Mouse (Mus musculus) subcutaneous adipose tissue, adult 2 months (tissue): ENCODE data around the gene Gm21764. TPM values are rescaled to one million over a fixed set of nuclear protein-coding genes. Genes with fewer than 3 reads are reported as not detected.

ENCODE experiments used
- polyA plus RNA-seq: library from polyadenylated mRNA; depleted of rRNA; stranded (reverse); fragments of >200 nt; gene quantifications from 2 replicates; pipeline ENCODE4 v1.2.3, GENCODE M21; 2012; ENCODE audit warnings: low replicate concordance; rRNA removed

Gene Gm21764
- not detected in 2 replicates for polyA plus RNA-seq

GRCm38 (mm10) chrY:18061712-18062111, at the start of gene Gm21764:
Gene Gm21764 (minus strand): TSS chrY:18061812.

GRCm38 (mm10) chrY:18088816-18089215, 27.2 kb upstream of the Gm21764 start, which contains the start of gene Ssty1:
Gene Ssty1 (plus strand): TSS chrY:18089116.

Other genes starting within 250 kb of the Gm21764 start
- gene Gm21904, start 215.5 kb downstream of the Gm21764 start, polyA plus RNA-seq = not detected in 2 replicates
- gene Gm20772, start 187.1 kb downstream of the Gm21764 start, polyA plus RNA-seq = not detected in 2 replicates
- gene Gm20831, start 187.1 kb downstream of the Gm21764 start, polyA plus RNA-seq = not detected in 2 replicates
- gene Srsy, start 124.5 kb downstream of the Gm21764 start, polyA plus RNA-seq = not detected in 2 replicates
- gene Ssty1, start 27.3 kb upstream of the Gm21764 start, polyA plus RNA-seq = not detected in 2 replicates